Mouse (Mus musculus): Measurements from ENCODE around the gene Polr3c.

- TF ChIP-seq CTCF (IDR thresholded peaks at IDR 0.05; ENCODE audit: borderline replicate concordance, insufficient read depth, low read depth, low read length) (peak; percentile 77), POLR2A (IDR thresholded peaks at IDR 0.05; ENCODE audit: borderline replicate concordance, insufficient read depth, low read length) (peak; percentile 59; the same call in 1 of the 2 replicates)
Observed at GRCm38 (mm10) chr3:96719173-96719572, 8.3 kb downstream of the Polr3c start.
